8 mouse cellular contexts compared by ENCODE assay signal in genomic region chr13:23542999-23543607, GRCm38 (mm10). TPM values are rescaled to one million over a fixed set of nuclear protein-coding genes. Genes with fewer than 3 reads are reported as not detected.
A peak's percentile ranks its signal among the peaks of the same experiment; 100 is the strongest.
DNase-seq lines count a peak whose midpoint lies in the region; ATAC-seq lines count a peak whose summit lies in the region.
"Not testable (repeated sequence)": the region's sequence is repeated elsewhere in the genome, so short reads cannot be mapped to it uniquely, and the experiment has no call there.

TSS of gene Hist1h2bh (minus strand) at chr13:23543392.

- intact Hi-C loops in gastrocnemius, postnatal 36 days (cut with DNase I); left cerebral cortex, postnatal 25 days (cut with DNase I): not testable (repeated sequence)

- not testable (repeated sequence) for H3K27me3 ChIP-seq in intestine, embryonic 14.5 days (replicated peaks; ENCODE audit: control insufficient read depth, insufficient read depth, low read length)

- H3K27ac ChIP-seq in intestine, embryonic 14.5 days (ENCODE audit: low read depth) = peak within 1 kb of the TSS; percentile 98

- H3K36me3 ChIP-seq in intestine, embryonic 14.5 days (ENCODE audit: control insufficient read depth, insufficient read depth, low read length) = not testable (repeated sequence)

- H3K4me3 ChIP-seq in intestine, embryonic 14.5 days (ENCODE audit: low read depth, low read length) = peak within 1 kb of the TSS; percentile 53

- H3K4me2 ChIP-seq in intestine, embryonic 14.5 days (ENCODE audit: low read length) = peak within 1 kb of the TSS; percentile 94

- ATAC-seq in intestine, embryonic 14.5 days (replicated peaks; ENCODE audit: low FRiP score, low TSS enrichment, low read depth) = peak; percentile 92
- peak; percentile 86 for ATAC-seq in megakaryocyte progenitor cell, adult 5-6 weeks (replicated peaks; ENCODE audit: poor library complexity)

- WGBS in intestine, embryonic 14.5 days = 0% methylated on average over 32 of the region's 42 CpGs

- not testable (repeated sequence) for H3K9me3 ChIP-seq in intestine, embryonic 14.5 days (ENCODE audit: control insufficient read depth, low read length)

- H3K4me1 ChIP-seq in intestine, embryonic 14.5 days (replicated peaks; ENCODE audit: control insufficient read depth, insufficient read depth, low read length) = not testable (repeated sequence)

- peak within 1 kb of the TSS; percentile 77 for H3K9ac ChIP-seq in intestine, embryonic 14.5 days (ENCODE audit: low read length)

- peak; percentile 84 for DNase-seq in adrenal gland, adult 2 months
- peak; percentile 80 for DNase-seq in embryo, embryonic 11.5 days (ENCODE audit: low read depth, low spot score)
- peak; percentile 27 to 57 for DNase-seq in gastrocnemius, postnatal 36 days
- DNase-seq in intestine, embryonic 14.5 days (ENCODE audit: low spot score) = peak; percentile 86
- peak; percentile 80 to 97 for DNase-seq in left cerebral cortex, postnatal 25 days (ENCODE audit: low spot score in 2 of 2)
- DNase-seq in right cerebral cortex, postnatal 36 days (ENCODE audit: low spot score in 2 of 2) = peak; percentile 67 to 90
- DNase-seq in yolk sac, embryonic 10.5 days (ENCODE audit: low spot score) = peak; percentile 92

RNA-seq across cellular contexts. Expression of gene Hist1h2bh, which starts in this region (rescaled TPM):
- total RNA-seq in adrenal gland, adult 2 months (2021) = 1 to 10 TPM; 3.0 to 3.2 TPM
- 1.2 and 1.5 TPM in 2 replicates for polyA plus RNA-seq in adrenal gland, adult 2 months (2012; rRNA removed)
- total RNA-seq in gastrocnemius, postnatal 36 days (2021) = 1 to 10 TPM; 1.7 to 2.1 TPM
- polyA plus RNA-seq in intestine, embryonic 14.5 days (2014; fragmentation: Nextera tagmentation; extraction: Ambion mirVana) = 0.47 and 1.1 TPM in 2 replicates
- under 1 TPM; 0.57 to 0.87 TPM for total RNA-seq in left cerebral cortex, postnatal 25 days (2021)
- 32.4 and 33.2 TPM in 2 replicates for total RNA-seq in megakaryocyte progenitor cell, adult 5-6 weeks (2015)
- total RNA-seq in megakaryocyte progenitor cell, adult 5-6 weeks (2017) = 120 and 144 TPM in 2 replicates

Comparison
In these comparisons a context has a peak if more than half of its experiments do, and no peak if none do; other contexts are left out.
1. Peak in every context shown above with its lines: DNase-seq, ATAC-seq, H3K4me3 ChIP-seq and H3K27ac ChIP-seq.
2. RNA of gene Hist1h2bh (total RNA-seq): 32.4 to 144 TPM in megakaryocyte progenitor cell, adult 5-6 weeks; 3.0 to 3.2 TPM in adrenal gland, adult 2 months, 1.7 to 2.1 TPM in gastrocnemius, postnatal 36 days and 0.57 to 0.87 TPM in left cerebral cortex, postnatal 25 days; every median in the first group is over 4 times any median in the second.
3. Peak in DNase-seq in left cerebral cortex, postnatal 25 days; RNA of the gene not detected or under 1 TPM.
4. DNase-seq: peak in every context shown above with its lines; median percentile 92 in yolk sac, embryonic 10.5 days; 88 in left cerebral cortex, postnatal 25 days; 86 in intestine, embryonic 14.5 days; 84 in adrenal gland, adult 2 months; 80 in embryo, embryonic 11.5 days; 78 in right cerebral cortex, postnatal 36 days; 42 in gastrocnemius, postnatal 36 days.